Mouse (Mus musculus) kidney, postnatal 0 days (tissue): ENCODE results near the gene Ppl. TPM values are rescaled to one million over a fixed set of nuclear protein-coding genes. Genes with fewer than 3 reads are reported as not detected.

Source experiments
- ATAC-seq: fragments of 200-750 bp; cut with Nextera tagmentation; replicated peaks from 2 replicates; pipeline ENCODE4 v1.8.0; 2017; ENCODE audit warnings: low read depth, moderate number of reproducible peaks, moderate TSS enrichment, moderate library complexity; ENCODE audit not compliant: low FRiP score
- DNase-seq: peaks from one replicate; pipeline ENCODE4 v3.0.0-alpha.2; 2016; ENCODE audit warnings: low spot score
- H3K27ac ChIP-seq: fragments of 300-500 bp; sonication (generic); 2 replicates; pipeline ENCODE4 v1.5.1; 2014; ENCODE audit warnings: mild to moderate bottlenecking
- H3K27me3 ChIP-seq: fragments of 300-500 bp; sonication (generic); 2 replicates; pipeline ENCODE4 v1.6.1; 2014; ENCODE audit warnings: low read length, mixed read lengths; ENCODE audit not compliant: insufficient read depth
- H3K36me3 ChIP-seq: fragments of 300-500 bp; sonication (generic); 2 replicates; pipeline ENCODE4 v1.6.1; 2014; ENCODE audit warnings: low read length, mixed read lengths; ENCODE audit not compliant: insufficient read depth
- H3K4me1 ChIP-seq: fragments of 300-500 bp; sonication (generic); replicated peaks from 2 replicates; pipeline ENCODE4 v1.6.1; 2014; ENCODE audit warnings: antibody characterized with exemption, low read length, mixed read lengths; ENCODE audit not compliant: insufficient read depth
- H3K4me2 ChIP-seq: fragments of 300-500 bp; sonication (generic); 2 replicates; pipeline ENCODE4 v1.6.1; 2014; ENCODE audit warnings: mild to moderate bottlenecking, low read length, moderate library complexity, mixed read lengths
- H3K4me3 ChIP-seq: fragments of 300-500 bp; sonication (generic); replicated peaks from 2 replicates; pipeline ENCODE4 v1.5.1; 2014; ENCODE audit warnings: low read depth, low read length
- H3K9ac ChIP-seq: fragments of 300-500 bp; sonication (generic); 2 replicates; pipeline ENCODE4 v1.6.1; 2014; ENCODE audit warnings: low read depth, low read length
- H3K9me3 ChIP-seq: fragments of 300-500 bp; sonication (generic); replicated peaks from 2 replicates; pipeline ENCODE4 v1.6.1; 2016; ENCODE audit warnings: low read length, inconsistent platforms, mixed read lengths
- CTCF ChIP-seq: IDR thresholded peaks from 2 replicates; pipeline ENCODE4 v1.5.1; 2016; ENCODE audit warnings: antibody characterized with exemption, low read depth, mild to moderate bottlenecking, moderate library complexity
- WGBS: fragments of 180-500 bp; shearing (Covaris S2); extraction: QIAGEN DNeasy Blood & Tissue Kit; methylation state at CpG from one replicate; pipeline ENCODE4 v1.1.7; 2014; 5-methylcytosine and 5-hydroxymethylcytosine counted together
- polyA plus RNA-seq: library from polyadenylated mRNA; unstranded; fragments of >200 nt; fragmentation: Nextera tagmentation; extraction: Ambion mirVana; gene quantifications from 2 replicates; pipeline ENCODE4 v1.2.1, GENCODE M21; 2015

The Ppl gene
- polyA plus RNA-seq, 1 experiment from 2014 or later: 2.8 TPM

- WGBS: 61% methylated on average over 2 of the region's 2 CpGs
- Histone ChIP-seq H3K9me3 (no peaks in the 10 kb centered on the region), H3K4me2 (no peak overlapping the region), H3K27me3 (no peaks in the 10 kb centered on the region), H3K4me1 (no peaks in the 10 kb centered on the region), H3K9ac (no peak overlapping the region), H3K36me3 (no peaks in the 10 kb centered on the region), H3K27ac (no peak overlapping the region), H3K4me3 (no peak overlapping the region)
- DNase-seq (no peak), ATAC-seq (no peak)
- no peak for TF ChIP-seq CTCF
These were observed 24.3 kb upstream of the Ppl start for GRCm38 (mm10) chr16:5156495-5156894.

- DNase-seq (no peak), ATAC-seq (no peak)
- H3K4me1 ChIP-seq: no peaks in the 10 kb centered on the region
- H3K4me2 ChIP-seq: no peak overlapping the region
- 63% methylated on average over 3 of the region's 3 CpGs for WGBS
- no peaks in the 10 kb centered on the region for H3K9me3 ChIP-seq
- no peak for TF ChIP-seq CTCF
- H3K9ac ChIP-seq: no peak overlapping the region
- H3K36me3 ChIP-seq: no peaks in the 10 kb centered on the region
- no peak overlapping the region for H3K27ac ChIP-seq
- H3K4me3 ChIP-seq: no peak overlapping the region
- H3K27me3 ChIP-seq: no peaks in the 10 kb centered on the region
These were observed 22.8 kb upstream of the Ppl start for GRCm38 (mm10) chr16:5155014-5155413.

- no peaks in the 10 kb centered on the region for H3K27me3 ChIP-seq
- no peak overlapping the region for H3K27ac ChIP-seq
- no peak overlapping the region for H3K4me3 ChIP-seq
- H3K9me3 ChIP-seq: no peaks in the 10 kb centered on the region
- no peak for DNase-seq
- no peak overlapping the region for H3K4me2 ChIP-seq
- no peaks in the 10 kb centered on the region for H3K36me3 ChIP-seq
- no peak overlapping the region for H3K9ac ChIP-seq
- TF ChIP-seq CTCF: no peak
- no peaks in the 10 kb centered on the region for H3K4me1 ChIP-seq
- WGBS: 51% methylated on average over 6 of the region's 6 CpGs
- ATAC-seq: no peak
These were observed 21.2 kb upstream of the Ppl start for GRCm38 (mm10) chr16:5153299-5154026.

- Histone ChIP-seq H3K4me1 (peaks cover 9% of the 10 kb centered on the region; the same call in 1 of the 2 replicates), H3K27ac (no peak overlapping the region), H3K4me3 (no peak overlapping the region), H3K4me2 (no peak overlapping the region), H3K36me3 (no peaks in the 10 kb centered on the region), H3K9me3 (no peaks in the 10 kb centered on the region), H3K27me3 (0 out of 2 replicates have a peak, but pooled peaks cover 4% of the 10 kb centered on the region), H3K9ac (no peak overlapping the region)
- WGBS: 77% methylated on average over 10 of the region's 10 CpGs
- DNase-seq: no peak
- TF ChIP-seq CTCF: no peak
- ATAC-seq: no peak
These were observed 18.3 kb upstream of the Ppl start for GRCm38 (mm10) chr16:5150544-5150943.

GRCm38 (mm10) chr16:5147037-5147385 lies 14.8 kb upstream of the Ppl start, which contains the start of gene Sec14l5:
TSS of gene Sec14l5 (plus strand) at chr16:5147109.
- H3K9ac ChIP-seq: no peak within 1 kb of the TSS
- H3K4me1 ChIP-seq: peaks cover 9% of the 10 kb centered on the region; the same call in 1 of the 2 replicates
- H3K4me3 ChIP-seq: peak within 1 kb of the TSS; percentile 15
- 0 out of 2 replicates have a peak, but pooled peaks have one; percentile 7 for TF ChIP-seq CTCF
- 0 out of 2 replicates have a peak, but pooled peaks cover 4% of the 10 kb centered on the region for H3K27me3 ChIP-seq
- ATAC-seq (no peak; the same call in 1 of the 2 replicates), DNase-seq (no peak)
- no peak within 1 kb of the TSS for H3K27ac ChIP-seq
- no peaks in the 10 kb centered on the region for H3K9me3 ChIP-seq
- peak within 1 kb of the TSS; percentile 53 for H3K4me2 ChIP-seq
- whole genome bisulfite sequencing: 15% methylated on average over 13 of the region's 13 CpGs
- H3K36me3 ChIP-seq: no peaks in the 10 kb centered on the region

- H3K36me3 ChIP-seq: no peaks in the 10 kb centered on the region
- H3K9me3 ChIP-seq: no peaks in the 10 kb centered on the region
- peaks cover 9% of the 10 kb centered on the region; the same call in 1 of the 2 replicates for H3K4me1 ChIP-seq
- WGBS: 2% methylated on average over 25 of the region's 26 CpGs
- TF ChIP-seq CTCF: no peak
- no peak overlapping the region for H3K9ac ChIP-seq
- H3K27me3 ChIP-seq: 0 out of 2 replicates have a peak, but pooled peaks cover 4% of the 10 kb centered on the region
- peak; percentile 95 for ATAC-seq
- peak overlapping the region; percentile 53 for H3K4me2 ChIP-seq
- no peak overlapping the region for H3K27ac ChIP-seq
- H3K4me3 ChIP-seq: peak overlapping the region; percentile 15
- peak; percentile 89 for DNase-seq
These were observed 14.3 kb upstream of the Ppl start for GRCm38 (mm10) chr16:5146367-5147036.
